Mouse (Mus musculus): ENCODE results near the gene Poldip2. TPM values are rescaled to one million over a fixed set of nuclear protein-coding genes. Genes with fewer than 3 reads are reported as not detected.
A peak's percentile ranks its signal among the peaks of the same experiment; 100 is the strongest.

Poldip2 gene
- polyA plus RNA-seq, 1 experiment = 111 TPM

- H3K4me3 ChIP-seq (ENCODE audit: insufficient read depth, poor library complexity, severe bottlenecking) = no peak overlapping the region
- no peaks in the 10 kb centered on the region for H3K36me3 ChIP-seq (ENCODE audit: control insufficient read depth, insufficient read depth)
- TF ChIP-seq MAX (IDR thresholded peaks at IDR 0.05) (peak; percentile 5), MYOG (IDR thresholded peaks at IDR 0.05; ENCODE audit: control insufficient read depth, extremely low read depth, insufficient read length) (no peak), MYOD1 (IDR thresholded peaks at IDR 0.05; ENCODE audit: control insufficient read depth, insufficient read length, low read depth) (no peak)
- peak overlapping the region; percentile 93 for H3ac ChIP-seq (ENCODE audit: control insufficient read depth, insufficient read length, low read depth)
- no peaks in the 10 kb centered on the region for H3K79me2 ChIP-seq (ENCODE audit: control insufficient read depth, insufficient read depth)
- H3K79me3 ChIP-seq (ENCODE audit: low read depth) = no peaks in the 10 kb centered on the region
- H3K27me3 ChIP-seq (ENCODE audit: control insufficient read depth, insufficient read depth, insufficient read length) = no peaks in the 10 kb centered on the region
These were observed 45.6 kb upstream of the Poldip2 start for GRCm38 (mm10) chr11:78466242-78466912.

GRCm38 (mm10) chr11:78467515-78467914 lies 44.5 kb upstream of the Poldip2 start:
- Histone ChIP-seq H3K4me3 (ENCODE audit: insufficient read depth, poor library complexity, severe bottlenecking) (no peak overlapping the region), H3K27me3 (ENCODE audit: control insufficient read depth, insufficient read depth, insufficient read length) (no peaks in the 10 kb centered on the region), H3K79me2 (ENCODE audit: control insufficient read depth, insufficient read depth) (no peaks in the 10 kb centered on the region), H3ac (ENCODE audit: control insufficient read depth, insufficient read length, low read depth) (no peak overlapping the region), H3K79me3 (ENCODE audit: low read depth) (no peaks in the 10 kb centered on the region), H3K36me3 (ENCODE audit: control insufficient read depth, insufficient read depth) (no peaks in the 10 kb centered on the region)
- no peak for TF ChIP-seq FOSL1 (IDR thresholded peaks at IDR 0.05; ENCODE audit: insufficient read depth, low read length, poor library complexity, severe bottlenecking)
- TF ChIP-seq MYOD1 (IDR thresholded peaks at IDR 0.05; ENCODE audit: control insufficient read depth, insufficient read length, low read depth) = no peak
- no peak for TF ChIP-seq MYOG (IDR thresholded peaks at IDR 0.05; ENCODE audit: control insufficient read depth, extremely low read depth, insufficient read length)
- TF ChIP-seq CEBPB (IDR thresholded peaks at IDR 0.05; ENCODE audit: low read depth) = no peak
- TF ChIP-seq USF1 (IDR thresholded peaks at IDR 0.05; ENCODE audit: low read depth) = no peak
- no peak for TF ChIP-seq CTCF (IDR thresholded peaks at IDR 0.05; ENCODE audit: control insufficient read depth, insufficient read depth, insufficient read length)
- TF ChIP-seq MAX (IDR thresholded peaks at IDR 0.05) = no peak

GRCm38 (mm10) chr11:78467932-78468331 lies 44.1 kb upstream of the Poldip2 start:
- no peak overlapping the region for H3ac ChIP-seq (ENCODE audit: control insufficient read depth, insufficient read length, low read depth)
- H3K27me3 ChIP-seq (ENCODE audit: control insufficient read depth, insufficient read depth, insufficient read length) = no peaks in the 10 kb centered on the region
- H3K36me3 ChIP-seq (ENCODE audit: control insufficient read depth, insufficient read depth) = no peaks in the 10 kb centered on the region
- H3K79me3 ChIP-seq (ENCODE audit: low read depth) = no peaks in the 10 kb centered on the region
- TF ChIP-seq MYOG (IDR thresholded peaks at IDR 0.05; ENCODE audit: control insufficient read depth, extremely low read depth, insufficient read length) (no peak), CEBPB (IDR thresholded peaks at IDR 0.05; ENCODE audit: low read depth) (no peak), FOSL1 (IDR thresholded peaks at IDR 0.05; ENCODE audit: insufficient read depth, low read length, poor library complexity, severe bottlenecking) (no peak), MYOD1 (IDR thresholded peaks at IDR 0.05; ENCODE audit: control insufficient read depth, insufficient read length, low read depth) (no peak), USF1 (IDR thresholded peaks at IDR 0.05; ENCODE audit: low read depth) (no peak), CTCF (IDR thresholded peaks at IDR 0.05; ENCODE audit: control insufficient read depth, insufficient read depth, insufficient read length) (no peak), MAX (IDR thresholded peaks at IDR 0.05) (no peak)
- no peak overlapping the region for H3K4me3 ChIP-seq (ENCODE audit: insufficient read depth, poor library complexity, severe bottlenecking)
- H3K79me2 ChIP-seq (ENCODE audit: control insufficient read depth, insufficient read depth) = no peaks in the 10 kb centered on the region

GRCm38 (mm10) chr11:78471326-78472103 lies 40.5 kb upstream of the Poldip2 start:
- Histone ChIP-seq H3K36me3 (ENCODE audit: control insufficient read depth, insufficient read depth) (no peaks in the 10 kb centered on the region), H3K4me3 (ENCODE audit: insufficient read depth, poor library complexity, severe bottlenecking) (no peak overlapping the region), H3ac (ENCODE audit: control insufficient read depth, insufficient read length, low read depth) (no peak overlapping the region), H3K27me3 (ENCODE audit: control insufficient read depth, insufficient read depth, insufficient read length) (peaks cover 10% of the 10 kb centered on the region), H3K79me3 (ENCODE audit: low read depth) (no peaks in the 10 kb centered on the region), H3K79me2 (ENCODE audit: control insufficient read depth, insufficient read depth) (no peaks in the 10 kb centered on the region)
- TF ChIP-seq FOSL1 (IDR thresholded peaks at IDR 0.05; ENCODE audit: insufficient read depth, low read length, poor library complexity, severe bottlenecking) = no peak
- TF ChIP-seq MYOD1 (IDR thresholded peaks at IDR 0.05; ENCODE audit: control insufficient read depth, insufficient read length, low read depth) = no peak
- TF ChIP-seq CEBPB (IDR thresholded peaks at IDR 0.05; ENCODE audit: low read depth) = no peak
- no peak for TF ChIP-seq USF1 (IDR thresholded peaks at IDR 0.05; ENCODE audit: low read depth)
- no peak for TF ChIP-seq MYOG (IDR thresholded peaks at IDR 0.05; ENCODE audit: control insufficient read depth, extremely low read depth, insufficient read length)

- no peak for TF ChIP-seq MAX (IDR thresholded peaks at IDR 0.05)
- no peak for TF ChIP-seq MYOG (IDR thresholded peaks at IDR 0.05; ENCODE audit: control insufficient read depth, extremely low read depth, insufficient read length)
- no peak for TF ChIP-seq FOSL1 (IDR thresholded peaks at IDR 0.05; ENCODE audit: insufficient read depth, low read length, poor library complexity, severe bottlenecking)
- no peak for TF ChIP-seq USF1 (IDR thresholded peaks at IDR 0.05; ENCODE audit: low read depth)
- TF ChIP-seq MYOD1 (IDR thresholded peaks at IDR 0.05; ENCODE audit: control insufficient read depth, insufficient read length, low read depth) = no peak
- no peak for TF ChIP-seq CEBPB (IDR thresholded peaks at IDR 0.05; ENCODE audit: low read depth)
- no peak for TF ChIP-seq CTCF (IDR thresholded peaks at IDR 0.05; ENCODE audit: control insufficient read depth, insufficient read depth, insufficient read length)
- Histone ChIP-seq H3K27me3 (ENCODE audit: control insufficient read depth, insufficient read depth, insufficient read length) (peaks cover 21% of the 10 kb centered on the region), H3K36me3 (ENCODE audit: control insufficient read depth, insufficient read depth) (no peaks in the 10 kb centered on the region), H3K79me2 (ENCODE audit: control insufficient read depth, insufficient read depth) (no peaks in the 10 kb centered on the region), H3ac (ENCODE audit: control insufficient read depth, insufficient read length, low read depth) (no peak overlapping the region), H3K4me3 (ENCODE audit: insufficient read depth, poor library complexity, severe bottlenecking) (no peak overlapping the region), H3K79me3 (ENCODE audit: low read depth) (no peaks in the 10 kb centered on the region)
These were observed 36.7 kb upstream of the Poldip2 start for GRCm38 (mm10) chr11:78475289-78475688.

All from C2C12 (cell line).